Mouse (Mus musculus): ENCODE measurements around the gene Nfkbib.

- TF ChIP-seq CTCF (IDR thresholded peaks at IDR 0.05; ENCODE audit: borderline replicate concordance, insufficient read depth, low read length) (no peak), POLR2A (IDR thresholded peaks at IDR 0.05; ENCODE audit: low read depth, low read length) (no peak)
Measured at GRCm38 (mm10) chr7:28793834-28794233, 26.5 kb upstream of the Nfkbib start.

All from embryonic fibroblast, embryonic 13.5 days (primary cell).